ENCODE assay signal across 12 mouse cellular contexts in the genomic region with DNA sequence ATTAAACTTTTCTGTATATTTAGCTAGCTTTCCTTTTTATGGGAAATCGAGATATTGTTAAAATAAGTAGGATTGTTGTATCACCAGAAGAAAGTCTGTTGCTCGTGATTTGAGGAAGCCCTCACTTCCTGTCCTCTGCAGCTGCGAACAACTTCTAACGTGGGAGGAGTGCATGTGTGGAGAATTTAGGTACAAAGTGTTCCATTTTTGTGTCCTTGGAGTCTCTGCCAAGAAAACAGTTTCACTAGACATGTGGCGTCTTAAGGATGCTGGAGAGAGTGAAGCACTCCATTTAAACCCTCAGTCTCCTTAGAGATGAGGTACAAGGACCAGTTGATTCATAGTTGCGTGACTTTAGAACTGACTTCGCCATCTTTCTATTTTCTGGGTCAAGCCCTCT.
A peak's percentile ranks its signal among the peaks of the same experiment; 100 is the strongest.
DNase-seq lines count a peak whose midpoint lies in the region; ATAC-seq and TF ChIP-seq lines count a peak whose summit lies in the region.
"Had no signal": no experiment of that assay in that cellular context is flagged by ENCODE, and none has a peak within 500 bp of the region (broad histone marks: within the 10 kb centered on the region; RNA-seq: fewer than 3 reads in every experiment).

No protein-coding gene starts in this region.

- H3K27ac ChIP-seq in heart, embryonic 12.5 days (ENCODE audit: poor library complexity, severe bottlenecking): no peak overlapping the region
- peak overlapping the region; percentile 55 for H3K27ac ChIP-seq in bone marrow, adult 2 months (ENCODE audit: control insufficient read depth, insufficient read depth, low read depth, low read length, poor library complexity)
- H3K27ac ChIP-seq: hindbrain, embryonic 15.5 days; limb, embryonic 13.5 days; lung, embryonic 15.5 days; stomach, embryonic 15.5 days had no signal

- H3K9me3 ChIP-seq in heart, embryonic 12.5 days (replicated peaks): 0 out of 2 replicates have a peak, but pooled peaks cover 3% of the 10 kb centered on the region
- H3K9me3 ChIP-seq: hindbrain, embryonic 15.5 days; lung, embryonic 15.5 days; stomach, embryonic 15.5 days had no signal

- TF ChIP-seq POLR2A in bone marrow, adult 2 months (IDR thresholded peaks at IDR 0.05; ENCODE audit: borderline replicate concordance, control insufficient read depth, low read depth, low read length): no peak

- no peaks in the 10 kb centered on the region for H3K4me1 ChIP-seq in heart, embryonic 12.5 days (replicated peaks)
- no peaks in the 10 kb centered on the region; the same call in 1 of the 2 replicates for H3K4me1 ChIP-seq in bone marrow, adult 2 months (ENCODE audit: control insufficient read depth, insufficient read depth, low read length)
- H3K4me1 ChIP-seq: hindbrain, embryonic 15.5 days; limb, embryonic 13.5 days; lung, embryonic 15.5 days; stomach, embryonic 15.5 days had no signal

- ATAC-seq in heart, embryonic 12.5 days (ENCODE audit: insufficient number of reproducible peaks, low FRiP score): no peak

- TF ChIP-seq CTCF in bone marrow, adult 2 months (IDR thresholded peaks at IDR 0.05; ENCODE audit: control insufficient read depth, insufficient read depth, low read length): no peak

- no peak overlapping the region for H3K4me2 ChIP-seq in heart, embryonic 12.5 days
- H3K4me2 ChIP-seq: hindbrain, embryonic 15.5 days; limb, embryonic 13.5 days; lung, embryonic 15.5 days; stomach, embryonic 15.5 days had no signal

- no peak overlapping the region for H3K9ac ChIP-seq in heart, embryonic 12.5 days
- H3K9ac ChIP-seq: hindbrain, embryonic 15.5 days; limb, embryonic 13.5 days; lung, embryonic 15.5 days; stomach, embryonic 15.5 days had no signal

- no peaks in the 10 kb centered on the region for H3K36me3 ChIP-seq in heart, embryonic 12.5 days
- H3K36me3 ChIP-seq: hindbrain, embryonic 15.5 days; limb, embryonic 13.5 days; lung, embryonic 15.5 days; stomach, embryonic 15.5 days had no signal

- peak; percentile 96 for DNase-seq in heart, adult 11 months
- peak; percentile 7 for DNase-seq in lung, postnatal 25 days (ENCODE audit: low spot score)
- no peak for DNase-seq in lung, postnatal 14 days
- peak; percentile 38 to 68 for DNase-seq in left cerebral cortex, adult 9 months (ENCODE audit: low spot score in 2 of 2)
- DNase-seq in adrenal gland, adult 8-10 months: no peak
- DNase-seq in spleen, postnatal 14 days (ENCODE audit: low spot score in 2 of 2): no peak

- H3K4me3 ChIP-seq in heart, embryonic 12.5 days: no peak overlapping the region
- H3K4me3 ChIP-seq in bone marrow, adult 2 months (replicated peaks; ENCODE audit: control insufficient read depth, low read depth, low read length): no peak overlapping the region
- H3K4me3 ChIP-seq: hindbrain, embryonic 15.5 days; limb, embryonic 13.5 days; lung, embryonic 15.5 days; stomach, embryonic 15.5 days had no signal

- H3K27me3 ChIP-seq in heart, embryonic 12.5 days (replicated peaks): no peaks in the 10 kb centered on the region
- H3K27me3 ChIP-seq: limb, embryonic 13.5 days; lung, embryonic 15.5 days; stomach, embryonic 15.5 days had no signal

- WGBS in heart, embryonic 12.5 days: 62% methylated on average over 7 of the region's 7 CpGs
- WGBS in bone marrow, adult 2 months: 28% methylated on average over 7 of the region's 7 CpGs

Comparison
In these comparisons a context has a peak if more than half of its experiments do, and no peak if none do; other contexts are left out.
1. DNase-seq: peak in heart, adult 11 months (single experiment), lung, postnatal 25 days (single experiment) and left cerebral cortex, adult 9 months (2 of 2); none in lung, postnatal 14 days (single experiment), adrenal gland, adult 8-10 months (single experiment) and spleen, postnatal 14 days (0 of 2).